Mouse (Mus musculus) thymus, postnatal 14 days (tissue): Measurements from ENCODE around the gene Pif1.
A peak's percentile ranks its signal among the peaks of the same experiment; 100 is the strongest.

Experiments used
- DNase-seq: peaks from one replicate; pipeline ENCODE4 v3.0.0; 2021

The Pif1 gene

GRCm38 (mm10) chr9:65586406-65587269, at the start of gene Pif1:
Pif1 (plus strand) TSS chr9:65587160.
- DNase-seq, result peak; percentile 90

DNA sequence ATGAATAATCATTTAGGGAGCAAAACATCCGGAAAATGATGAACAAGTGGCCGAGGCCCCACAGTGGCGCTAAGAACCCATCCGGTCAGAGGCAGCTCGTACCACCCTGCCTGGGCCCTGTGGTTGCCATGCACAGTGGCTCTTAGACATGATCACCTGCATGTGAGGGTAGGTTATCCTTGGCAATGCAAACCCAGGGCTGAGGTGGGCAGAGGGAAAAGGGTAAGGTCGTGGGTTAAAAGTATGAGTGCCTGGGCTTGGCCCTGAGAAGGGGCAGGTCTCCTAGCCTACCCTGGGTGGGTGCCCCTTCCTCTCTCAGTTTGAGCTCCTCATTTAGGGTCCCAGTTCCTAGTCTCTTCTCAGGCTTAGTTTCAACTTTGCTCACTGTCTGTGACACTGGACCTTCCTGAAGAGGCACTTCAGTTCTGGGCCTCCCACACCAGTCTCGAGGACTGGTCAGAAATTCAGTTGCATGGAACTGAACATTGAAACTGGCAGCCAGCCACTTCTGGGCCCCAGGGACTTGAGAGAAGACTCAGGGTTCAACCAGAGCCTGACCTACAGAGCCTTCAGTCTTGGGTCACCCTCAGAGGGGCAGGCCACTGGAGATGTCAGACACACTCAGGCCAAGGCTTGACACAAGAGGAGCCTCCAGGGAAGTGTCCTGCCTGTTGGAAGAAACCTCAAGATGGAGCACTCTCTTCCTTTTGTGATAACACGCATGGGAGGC, 48.9 kb upstream of the Pif1 start:
- no peak for DNase-seq

GRCm38 (mm10) chr9:65539697-65540096, 47.3 kb upstream of the Pif1 start:
- DNase-seq, result no peak

- DNase-seq, result peak; percentile 76
Measured at GRCm38 (mm10) chr9:65541126-65542068, 45.6 kb upstream of the Pif1 start.

- DNase-seq, result no peak
Measured at GRCm38 (mm10) chr9:65542111-65542524, 44.8 kb upstream of the Pif1 start.

DNA sequence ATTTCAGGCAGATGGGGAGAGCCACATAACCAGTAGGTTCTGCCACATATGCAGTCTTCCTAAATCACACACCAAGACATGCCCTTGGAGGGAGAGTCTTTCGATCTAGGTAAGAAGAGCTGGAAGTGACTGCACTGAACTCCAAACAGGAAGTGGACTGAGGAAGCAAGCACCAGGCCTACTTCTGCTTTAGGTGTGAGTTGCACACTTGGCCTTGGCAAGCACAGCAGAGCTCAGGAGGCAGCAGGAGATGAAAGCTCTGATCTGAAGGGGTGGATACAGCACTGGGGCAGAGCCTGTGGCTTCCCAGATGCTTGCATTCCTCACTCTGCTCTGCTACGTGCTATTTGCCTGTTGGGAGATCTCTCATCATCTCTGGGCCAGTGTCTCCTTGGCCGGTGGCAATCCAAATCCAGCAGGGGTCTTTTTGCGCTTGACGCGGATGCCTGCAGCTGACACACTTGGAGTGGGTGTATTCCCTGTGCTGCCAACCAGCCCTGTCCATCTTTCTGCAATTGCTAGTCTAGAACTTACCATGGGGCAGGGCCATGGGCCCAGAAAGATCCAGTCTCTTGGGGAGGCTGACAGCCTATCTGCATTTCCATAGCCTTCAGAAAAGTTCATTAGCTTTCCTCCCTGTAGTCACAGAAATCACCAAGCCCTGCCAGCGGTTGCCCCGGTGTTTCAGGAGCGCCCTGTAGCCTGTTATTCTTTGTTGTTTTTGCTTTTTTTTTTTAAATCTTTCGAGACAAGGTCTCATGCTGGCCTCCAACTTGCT, 41.1 kb upstream of the Pif1 start:
- no peak for DNase-seq

GRCm38 (mm10) chr9:65546413-65546695, 40.6 kb upstream of the Pif1 start:
- no peak for DNase-seq

DNA sequence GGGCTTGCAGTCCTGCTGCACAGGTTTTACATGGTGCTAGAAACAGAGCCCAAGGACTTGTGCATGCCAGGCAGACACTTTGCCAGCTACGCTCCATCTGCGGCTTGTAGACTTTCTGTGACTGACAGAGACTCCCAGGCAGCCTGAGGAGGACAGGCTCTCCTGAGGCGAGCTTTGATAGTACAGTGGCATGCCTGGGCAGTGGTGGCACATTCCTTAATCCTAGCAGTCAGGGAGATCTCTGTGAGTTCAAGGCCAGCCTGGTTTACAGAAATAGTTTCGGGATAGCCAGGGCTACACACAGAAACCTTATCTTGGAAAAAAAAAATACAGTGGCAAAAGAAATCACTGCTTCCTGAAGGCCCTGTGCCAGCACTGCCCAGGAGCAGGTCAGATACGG, 39.8 kb upstream of the Pif1 start:
- no peak for DNase-seq

DNA sequence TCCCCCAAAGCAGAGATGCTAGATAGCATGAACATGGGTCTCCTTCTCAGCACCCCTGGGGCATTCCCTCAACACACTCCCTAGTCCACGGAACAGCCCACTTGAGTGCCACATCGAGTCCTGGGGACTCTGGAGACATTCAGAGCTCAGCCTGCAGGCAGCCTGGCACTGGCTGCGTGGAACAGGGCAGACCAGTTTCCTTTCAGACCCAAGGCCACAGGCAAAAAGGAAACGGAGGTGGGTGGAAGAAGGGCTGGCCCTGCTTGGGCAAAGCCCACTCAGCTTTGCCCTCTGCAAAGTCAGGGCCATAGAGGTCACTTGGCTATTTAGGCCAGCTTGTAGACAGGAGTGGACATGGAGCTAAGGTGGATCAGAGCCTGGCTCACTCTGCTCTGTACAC, 39.1 kb upstream of the Pif1 start:
- DNase-seq, result no peak

- no peak for DNase-seq
Measured at GRCm38 (mm10) chr9:65548311-65548710, 38.6 kb upstream of the Pif1 start.

DNA sequence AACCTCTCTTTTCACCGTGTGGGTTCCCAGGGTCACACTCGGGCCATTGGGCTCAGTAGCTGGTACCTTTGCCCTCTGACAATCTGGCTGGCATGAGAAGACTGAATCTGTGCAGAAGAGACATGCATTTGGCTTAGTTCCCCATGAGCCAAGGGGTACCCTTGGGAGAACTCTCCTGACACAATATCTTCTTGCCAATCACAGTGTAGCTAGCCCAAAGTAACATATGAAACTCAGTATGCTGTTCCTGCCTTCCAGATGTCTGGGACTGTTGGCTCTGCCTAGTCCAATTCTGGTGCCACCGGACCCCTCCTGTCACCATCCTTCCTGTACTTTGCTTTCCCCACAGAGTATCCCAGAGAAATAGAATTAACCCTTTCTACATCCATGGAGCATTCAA, 37.8 kb upstream of the Pif1 start:
- DNase-seq, result no peak

GRCm38 (mm10) chr9:65549643-65550042, 37.3 kb upstream of the Pif1 start:
- no peak for DNase-seq

GRCm38 (mm10) chr9:65550079-65550831, 36.7 kb upstream of the Pif1 start:
- DNase-seq, result no peak

DNA sequence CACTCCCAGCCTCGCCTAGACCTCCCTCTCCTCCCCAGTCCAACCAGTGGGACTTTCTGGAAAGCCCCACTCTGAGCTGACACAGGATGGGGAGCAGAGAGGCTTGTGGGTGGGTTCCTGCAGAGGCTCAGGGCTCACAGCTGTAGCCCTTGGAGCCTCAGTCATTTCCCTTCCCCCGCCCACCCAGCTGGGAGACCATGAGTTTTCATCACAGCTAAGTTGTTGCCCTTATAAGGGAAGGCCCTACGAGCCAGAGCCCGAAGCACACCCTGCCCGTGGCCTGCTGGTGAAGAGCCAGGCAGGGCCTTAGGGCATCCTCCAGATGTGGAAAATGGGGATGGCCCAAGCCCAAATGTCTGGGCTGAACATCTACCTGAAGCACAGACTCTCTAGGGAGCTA, 35.9 kb upstream of the Pif1 start:
- peak; percentile 90 for DNase-seq

- DNase-seq, result peak; percentile 50
Measured at GRCm38 (mm10) chr9:65552141-65552540, 34.8 kb upstream of the Pif1 start.

GRCm38 (mm10) chr9:65552711-65553110, 34.2 kb upstream of the Pif1 start:
- no peak for DNase-seq

DNA sequence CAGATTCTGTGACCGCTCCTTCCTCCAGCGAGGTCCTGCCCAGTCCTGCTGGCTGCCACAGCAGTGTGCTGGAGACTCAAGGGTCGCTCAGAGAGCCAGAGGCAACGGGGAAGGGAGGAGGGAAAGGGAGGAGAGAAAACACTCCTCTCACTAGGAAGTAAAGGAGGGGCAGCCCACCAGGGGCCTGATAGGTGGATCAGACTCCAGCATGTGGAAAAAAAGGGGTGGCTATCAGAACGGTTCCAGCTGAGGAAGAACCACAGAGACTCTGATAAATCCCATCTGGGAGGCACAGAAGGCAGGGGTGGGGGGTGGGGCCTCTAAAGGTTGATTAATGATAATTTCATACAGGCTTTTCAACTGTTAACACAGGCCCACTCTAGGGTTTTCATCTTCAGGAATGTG, 32.0 kb upstream of the Pif1 start:
- no peak for DNase-seq

DNA sequence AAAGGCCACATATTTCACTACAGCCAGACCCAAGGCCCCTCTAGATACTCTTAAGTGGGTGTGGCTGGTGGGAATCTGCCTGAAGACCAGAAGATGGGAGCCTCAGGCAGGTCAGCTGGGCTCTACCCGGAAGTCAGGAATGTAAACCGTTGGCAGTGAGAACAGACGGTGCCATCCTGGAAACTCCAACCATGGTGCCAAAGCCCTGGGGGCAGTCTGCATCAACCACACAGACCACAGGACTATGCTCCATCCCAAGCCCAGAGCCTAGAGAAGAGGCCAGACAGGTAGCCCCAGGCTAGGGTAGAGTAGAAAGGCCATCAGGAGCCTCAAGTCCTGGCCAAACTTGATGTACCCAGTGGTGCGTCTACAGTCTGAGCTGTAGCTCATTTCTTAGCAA, 31.3 kb upstream of the Pif1 start:
- DNase-seq, result no peak

GRCm38 (mm10) chr9:65556349-65556748, 30.6 kb upstream of the Pif1 start:
- DNase-seq, result no peak

DNA sequence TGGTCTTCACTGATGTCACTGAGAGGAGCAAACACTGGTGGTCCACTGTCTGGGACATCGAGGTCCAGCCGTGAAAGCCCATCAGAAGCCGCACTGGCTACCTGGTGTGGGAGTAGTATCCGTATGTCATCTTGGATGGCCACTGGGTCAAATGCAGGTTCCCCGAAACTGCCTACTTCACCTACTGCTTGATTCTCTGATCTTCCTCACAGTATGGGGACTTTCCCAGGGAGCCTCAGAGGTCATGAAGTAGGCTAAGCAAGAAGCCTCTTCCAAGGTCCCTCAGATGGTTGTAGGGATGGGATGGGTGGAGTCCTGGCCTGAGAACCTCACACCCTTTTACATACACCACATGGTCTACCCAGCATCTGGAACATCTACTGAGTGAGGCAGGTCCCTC, 30.0 kb upstream of the Pif1 start:
- DNase-seq, result no peak

DNA sequence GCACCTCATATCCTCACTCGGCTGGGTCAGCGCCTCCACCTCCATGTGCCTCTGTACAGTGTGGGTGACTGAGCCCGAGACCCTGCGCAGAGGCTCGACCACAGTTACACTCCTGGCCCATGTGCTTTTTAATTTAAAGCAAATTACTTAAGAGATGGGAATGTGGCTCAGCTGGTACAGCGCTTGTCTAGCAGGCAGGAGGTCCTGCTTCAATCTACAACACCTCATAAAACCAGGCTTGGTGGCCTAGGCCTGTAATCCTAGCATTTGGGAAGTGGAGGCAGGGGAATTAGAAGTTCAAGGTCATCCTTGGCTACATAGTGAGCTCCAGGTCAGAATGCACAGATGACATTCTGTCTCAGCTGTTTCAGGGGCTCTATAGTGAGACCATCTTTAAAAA, 28.2 kb upstream of the Pif1 start:
- no peak for DNase-seq

DNA sequence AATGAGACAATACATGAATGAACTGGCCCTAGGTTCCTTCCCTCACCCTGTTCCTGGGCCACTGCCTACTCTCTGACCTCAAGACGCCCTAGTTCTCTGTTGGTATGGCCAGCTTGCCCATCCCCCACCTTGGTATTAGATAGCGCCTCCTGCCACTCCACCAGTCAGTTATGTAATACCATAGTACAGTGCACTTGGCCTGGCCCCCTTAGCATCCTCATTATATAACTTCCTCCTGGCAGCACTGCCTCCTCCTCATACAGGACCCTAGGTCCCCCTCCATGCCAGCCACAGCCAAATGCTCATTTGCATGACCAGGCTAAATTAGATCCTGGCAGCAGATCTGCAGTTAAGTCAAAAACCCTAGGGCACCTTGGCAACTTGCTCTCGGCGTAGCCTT, 25.9 kb upstream of the Pif1 start:
- DNase-seq, result no peak
